Mouse (Mus musculus): Measurements from ENCODE around the gene Zfp954.
"Not testable (repeated sequence)": the region's sequence is repeated elsewhere in the genome, so short reads cannot be mapped to it uniquely, and the experiment has no call there.

Gene Zfp954

GRCm38 (mm10) chr7:7120921-7121601, at the start of gene Zfp954:
Gene Zfp954, minus strand, starts transcription at chr7:7121488.
- DNase-seq (ENCODE audit: low spot score in 2 of 2) = peak; percentile 79 to 89

DNA sequence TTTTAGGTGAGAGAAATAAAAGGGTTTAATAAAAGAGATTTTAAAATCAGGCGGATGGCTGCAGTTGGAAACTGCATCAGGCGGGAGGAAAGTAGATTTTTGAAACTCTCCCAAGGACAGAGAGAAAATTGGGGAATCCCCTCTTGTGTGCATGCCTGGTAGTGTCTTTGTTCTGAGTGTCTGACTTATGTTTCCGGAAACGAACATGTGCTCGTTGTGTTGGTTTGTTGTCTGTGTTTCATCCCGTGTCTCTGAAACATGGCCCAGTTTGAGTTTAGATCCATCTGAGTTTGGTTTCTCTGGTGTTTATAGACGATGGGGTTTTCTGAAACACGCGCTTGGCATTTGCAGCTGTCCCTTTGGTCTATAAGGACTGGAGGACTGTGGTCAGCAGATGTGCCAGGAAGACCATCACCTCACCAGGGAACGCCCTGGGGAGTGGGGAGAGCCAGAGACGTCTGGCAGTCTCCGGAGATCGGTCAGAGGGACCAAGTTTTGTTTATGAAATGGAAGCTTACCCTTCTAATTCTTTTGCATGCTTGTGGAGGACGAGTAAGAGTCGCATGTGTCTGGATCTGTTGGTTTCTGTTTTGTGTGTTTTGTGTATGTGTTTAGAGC, 24.8 kb upstream of the Zfp954 start:
- DNase-seq (ENCODE audit: low spot score in 2 of 2) = no peak

- no peak for DNase-seq (ENCODE audit: low spot score in 2 of 2)
Observed at GRCm38 (mm10) chr7:7144215-7144614, 22.9 kb upstream of the Zfp954 start.

- peak; percentile 26 to 50 for DNase-seq (ENCODE audit: low spot score in 2 of 2)
Observed at GRCm38 (mm10) chr7:7136379-7136866, 15.1 kb upstream of the Zfp954 start, which contains the start of gene Zfp773. Gene Zfp773, minus strand, starts transcription at chr7:7136755.

- no peak for DNase-seq (ENCODE audit: low spot score in 2 of 2)
Observed at GRCm38 (mm10) chr7:7132751-7133150, 11.5 kb upstream of the Zfp954 start.

- not testable (repeated sequence) for DNase-seq (ENCODE audit: low spot score in 2 of 2)
Observed at GRCm38 (mm10) chr7:7130491-7131124, 9.3 kb upstream of the Zfp954 start.

GRCm38 (mm10) chr7:7121602-7121980, 303 bp upstream of the Zfp954 start:
- DNase-seq (ENCODE audit: low spot score in 2 of 2) = no peak

DNA sequence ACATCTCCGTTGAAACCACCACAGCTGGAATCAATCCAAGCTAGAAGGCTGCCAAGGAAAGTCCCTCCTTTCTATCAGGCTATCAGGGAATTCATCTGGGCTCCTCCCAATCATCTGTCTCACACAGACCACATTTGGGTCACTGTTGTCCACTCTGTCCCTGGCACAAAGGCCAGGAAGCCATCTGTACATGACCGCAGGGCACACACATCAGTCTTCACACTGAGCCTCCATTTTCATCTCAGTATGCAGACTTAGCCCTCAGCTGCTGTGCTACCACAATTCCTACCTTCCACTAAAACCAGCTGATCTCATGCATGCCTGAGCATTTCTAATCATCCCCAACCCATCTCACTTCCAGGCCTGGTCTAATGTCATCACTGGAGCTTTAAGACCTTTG, 2.8 kb downstream of the Zfp954 start:
- no peak for DNase-seq (ENCODE audit: low spot score in 2 of 2)

- no peak for DNase-seq (ENCODE audit: low spot score in 2 of 2)
Observed at GRCm38 (mm10) chr7:7108501-7108900, 12.8 kb downstream of the Zfp954 start.
